Mouse (Mus musculus) heart, adult 2 months (tissue): ENCODE measurements around the gene Fat3. TPM values are rescaled to one million over a fixed set of nuclear protein-coding genes. Genes with fewer than 3 reads are reported as not detected.

Experiments
- DNase-seq, 2 experiments: peaks; one replicate each; pipeline ENCODE4 v3.0.0; 2021
- H3K27ac ChIP-seq: fragments of 200-600 bp; 2 replicates; pipeline ENCODE4 v1.8.1; 2022
- H3K27me3 ChIP-seq: fragments of 200-500 bp; 2 replicates; pipeline ENCODE4 v1.6.1; 2012; ENCODE audit warnings: mild to moderate bottlenecking, low read length, inconsistent platforms, mixed read lengths; ENCODE audit not compliant: control insufficient read depth, insufficient read depth
- H3K36me3 ChIP-seq: fragments of 200-500 bp; 2 replicates; pipeline ENCODE4 v1.6.1; 2012; ENCODE audit warnings: low read length, inconsistent platforms; ENCODE audit not compliant: control insufficient read depth, insufficient read depth
- H3K4me1 ChIP-seq: fragments of 200-500 bp; 2 replicates; pipeline ENCODE4 v1.6.1; 2011; ENCODE audit warnings: low read length; ENCODE audit not compliant: control insufficient read depth, insufficient read depth
- H3K4me3 ChIP-seq: fragments of 200-600 bp; 2 replicates; pipeline ENCODE4 v1.8.1; 2022
- H3K79me2 ChIP-seq: fragments of 200-500 bp; replicated peaks from 2 replicates; pipeline ENCODE4 v1.6.1; 2012; ENCODE audit warnings: mild to moderate bottlenecking, inconsistent platforms, low read length, moderate library complexity, mixed read lengths; ENCODE audit not compliant: control insufficient read depth, insufficient read depth
- H3K9ac ChIP-seq: fragments of 200-500 bp; 2 replicates; pipeline ENCODE4 v1.6.1; 2012; ENCODE audit warnings: low read depth, mild to moderate bottlenecking, control low read depth, inconsistent platforms, low read length, mixed read lengths
- CTCF ChIP-seq: fragments of 200-600 bp; IDR thresholded peaks from 2 replicates; pipeline ENCODE4 v1.8.1; 2022; ENCODE audit warnings: antibody characterized with exemption, mild to moderate bottlenecking, moderate library complexity
- EP300 ChIP-seq: fragments of 200-500 bp; IDR thresholded peaks from 2 replicates; pipeline ENCODE4 v1.6.1; 2011; ENCODE audit warnings: low read depth, low read length, control low read depth; ENCODE audit not compliant: insufficient read depth
- POLR2A ChIP-seq: fragments of 200-500 bp; IDR thresholded peaks from 2 replicates; pipeline ENCODE4 v1.6.1; 2011; ENCODE audit warnings: mild to moderate bottlenecking, low read depth, low read length, control low read depth; ENCODE audit not compliant: insufficient read depth
- WGBS: fragments of 180-500 bp; shearing (Covaris S2); methylation state at CpG from one replicate; pipeline ENCODE4 v1.1.7; 2018; 5-methylcytosine and 5-hydroxymethylcytosine counted together
- intact Hi-C: fragments of 180-260 bp; cut with DNase I; formaldehyde crosslinking; loops from one replicate; pipeline ENCODE4 v1.15.1; 2025
- polyA plus RNA-seq: library from polyadenylated mRNA; depleted of rRNA; stranded (reverse); fragments of >200 nt; gene quantifications from 2 replicates; pipeline ENCODE4 v1.2.3, GENCODE M21; 2012
- total RNA-seq, 2 experiments: library from RNA; stranded (reverse); gene quantifications; 2 replicates each; pipeline ENCODE4 v1.2.3; 2021

The Fat3 gene
- total and polyA plus RNA-seq, 3 experiments: 0.20 to 0.43 (median 0.37) TPM

- no peaks in the 10 kb centered on the region for H3K27me3 ChIP-seq
- H3K36me3 ChIP-seq: no peaks in the 10 kb centered on the region
- 62% methylated on average over 4 of the region's 4 CpGs for WGBS
- H3K4me1 ChIP-seq: peaks cover 1% of the 10 kb centered on the region; the same call in 1 of the 2 replicates
- DNase-seq: no peak
- no peak overlapping the region for H3K9ac ChIP-seq
- H3K4me3 ChIP-seq: no peak overlapping the region
- intact Hi-C loops: no loop called here
- no peaks in the 10 kb centered on the region for H3K79me2 ChIP-seq
- no peak for TF ChIP-seq POLR2A
- TF ChIP-seq CTCF: no peak
- TF ChIP-seq EP300: no peak
- H3K27ac ChIP-seq: no peak overlapping the region
Measured at GRCm38 (mm10) chr9:16310305-16310704, 190.8 kb downstream of the Fat3 start.

GRCm38 (mm10) chr9:16307789-16308188 lies 193.3 kb downstream of the Fat3 start:
- TF ChIP-seq CTCF (no peak), POLR2A (no peak), EP300 (no peak)
- Histone ChIP-seq H3K27me3 (no peaks in the 10 kb centered on the region), H3K36me3 (no peaks in the 10 kb centered on the region), H3K79me2 (no peaks in the 10 kb centered on the region), H3K4me1 (peaks cover 1% of the 10 kb centered on the region; the same call in 1 of the 2 replicates), H3K9ac (no peak overlapping the region), H3K27ac (no peak overlapping the region), H3K4me3 (no peak overlapping the region)
- no peak for DNase-seq
- 94% methylated on average over 1 of the region's 1 CpGs for WGBS
- intact Hi-C loops: no loop called here

DNA sequence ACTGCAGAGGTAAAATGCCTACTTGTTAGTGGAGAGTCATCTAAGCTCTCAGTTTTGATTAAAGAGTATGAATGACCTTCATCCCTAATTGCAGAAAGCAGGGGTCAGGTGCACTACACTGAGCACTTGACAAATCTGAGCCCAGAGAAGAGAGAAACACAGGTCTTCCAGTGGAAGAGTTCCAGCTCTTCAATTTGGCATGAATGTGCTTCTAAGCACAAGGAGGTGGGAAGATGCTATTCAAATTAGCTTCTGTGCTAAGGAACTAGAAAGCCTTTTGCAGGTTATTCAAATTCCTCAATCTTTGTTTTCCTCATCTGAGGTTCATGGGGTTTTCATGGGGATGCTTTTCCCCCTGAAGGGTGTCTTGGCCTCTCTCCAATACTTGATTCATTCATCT lies 194.9 kb downstream of the Fat3 start:
- no peak for DNase-seq
- intact Hi-C loops: no loop called here
- no peaks in the 10 kb centered on the region for H3K36me3 ChIP-seq
- no peak overlapping the region for H3K4me3 ChIP-seq
- no peaks in the 10 kb centered on the region for H3K27me3 ChIP-seq
- peaks cover 1% of the 10 kb centered on the region; the same call in 1 of the 2 replicates for H3K4me1 ChIP-seq
- H3K9ac ChIP-seq: no peak overlapping the region
- H3K79me2 ChIP-seq: no peaks in the 10 kb centered on the region
- TF ChIP-seq CTCF: no peak
- no peak for TF ChIP-seq EP300
- TF ChIP-seq POLR2A: no peak
- H3K27ac ChIP-seq: no peak overlapping the region

DNA sequence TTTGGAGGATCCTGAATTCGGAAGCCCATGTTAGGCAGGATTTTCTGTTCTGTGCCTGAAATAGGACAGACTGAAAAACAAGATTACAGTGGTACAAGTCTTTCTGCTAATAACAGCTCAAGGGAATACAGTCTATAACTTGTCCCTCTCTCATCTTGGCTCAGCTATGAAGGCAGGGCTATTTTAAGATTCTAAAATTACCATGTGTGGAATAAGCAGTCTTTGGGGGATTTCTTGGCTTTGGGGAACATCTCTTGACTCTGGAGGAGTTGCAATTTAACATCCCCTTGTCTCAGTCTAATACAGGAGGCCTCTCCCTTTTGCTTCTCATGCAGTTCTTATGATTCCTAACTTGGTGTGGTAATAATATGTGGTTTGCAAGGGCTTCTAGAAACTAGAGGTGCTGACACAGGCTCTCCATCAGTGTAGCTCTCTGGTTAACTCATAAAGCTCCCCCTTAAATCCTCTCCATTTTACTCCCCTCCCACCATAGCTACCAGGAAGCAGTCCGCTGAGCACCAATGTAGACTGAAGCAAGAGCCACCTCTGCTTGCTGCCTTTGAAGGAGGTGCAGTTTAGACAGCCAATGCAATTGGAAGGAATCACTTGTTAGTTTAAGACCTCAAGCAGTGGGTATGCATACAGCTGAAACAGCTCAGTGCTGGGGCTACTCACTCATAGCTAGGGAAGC lies 195.5 kb downstream of the Fat3 start:
- Histone ChIP-seq H3K79me2 (no peaks in the 10 kb centered on the region), H3K27ac (no peak overlapping the region), H3K9ac (no peak overlapping the region), H3K27me3 (no peaks in the 10 kb centered on the region), H3K4me3 (no peak overlapping the region), H3K36me3 (no peaks in the 10 kb centered on the region), H3K4me1 (peaks cover 1% of the 10 kb centered on the region; the same call in 1 of the 2 replicates)
- TF ChIP-seq CTCF (no peak), EP300 (no peak), POLR2A (no peak)
- DNase-seq: no peak
- intact Hi-C loops: no loop called here
- 79% methylated on average over 2 of the region's 2 CpGs for WGBS

DNA sequence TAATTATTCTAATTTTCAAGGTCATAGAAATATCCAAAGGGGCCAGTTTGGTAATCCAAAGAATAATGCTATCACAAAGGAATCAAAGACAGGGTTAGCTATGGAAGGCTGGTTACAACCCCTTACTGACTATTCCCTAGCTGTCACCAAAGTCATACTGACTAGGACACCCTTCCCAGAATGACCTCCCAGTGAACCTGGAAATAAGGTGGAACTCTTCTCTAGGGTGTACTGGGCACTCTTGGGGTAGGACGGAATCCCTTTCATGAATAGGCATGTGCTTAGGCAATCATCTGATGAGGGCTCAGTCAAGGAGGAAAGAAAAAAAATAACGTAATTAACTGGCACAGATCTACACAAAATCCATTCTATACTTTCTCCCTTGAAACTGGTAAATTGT lies 196.1 kb downstream of the Fat3 start:
- Histone ChIP-seq H3K79me2 (no peaks in the 10 kb centered on the region), H3K9ac (no peak overlapping the region), H3K4me1 (peaks cover 1% of the 10 kb centered on the region; the same call in 1 of the 2 replicates), H3K4me3 (no peak overlapping the region), H3K27me3 (no peaks in the 10 kb centered on the region), H3K27ac (no peak overlapping the region), H3K36me3 (no peaks in the 10 kb centered on the region)
- WGBS: 74% methylated on average over 2 of the region's 2 CpGs
- TF ChIP-seq POLR2A (no peak), EP300 (no peak), CTCF (no peak)
- DNase-seq: no peak
- intact Hi-C loops: no loop called here

GRCm38 (mm10) chr9:16302484-16302883 lies 198.6 kb downstream of the Fat3 start:
- WGBS: 43% methylated on average over 3 of the region's 3 CpGs
- Histone ChIP-seq H3K36me3 (no peaks in the 10 kb centered on the region), H3K4me3 (no peak overlapping the region), H3K27ac (no peak overlapping the region), H3K27me3 (no peaks in the 10 kb centered on the region), H3K4me1 (peaks cover 1% of the 10 kb centered on the region; the same call in 1 of the 2 replicates), H3K79me2 (no peaks in the 10 kb centered on the region), H3K9ac (no peak overlapping the region)
- intact Hi-C loops: no loop called here
- TF ChIP-seq CTCF (no peak), POLR2A (no peak), EP300 (no peak)
- DNase-seq: no peak
